Mouse (Mus musculus) liver, adult 2 months (tissue): ENCODE data around the gene Zbtb14. TPM values are rescaled to one million over a fixed set of nuclear protein-coding genes. Genes with fewer than 3 reads are reported as not detected.

Experiments
- DNase-seq: peaks from one replicate; pipeline ENCODE4 v3.0.0-alpha.2; 2011; ENCODE audit warnings: low read depth, low spot score; ENCODE audit errors: extremely low read depth
- H3K27ac ChIP-seq: fragments of 200-500 bp; replicated peaks from 2 replicates; pipeline ENCODE4 v1.5.1; 2012; ENCODE audit warnings: low read depth, mild to moderate bottlenecking, control low read depth, inconsistent platforms, low read length; ENCODE audit not compliant: insufficient read depth
- H3K27me3 ChIP-seq: fragments of 200-500 bp; 2 replicates; pipeline ENCODE4 v1.6.1; 2012; ENCODE audit warnings: mild to moderate bottlenecking, moderate library complexity, low read length, inconsistent platforms; ENCODE audit not compliant: control insufficient read depth, insufficient read depth
- H3K36me3 ChIP-seq: fragments of 200-500 bp; 2 replicates; pipeline ENCODE4 v1.6.1; 2012; ENCODE audit warnings: low read length, inconsistent platforms; ENCODE audit not compliant: control insufficient read depth, insufficient read depth
- H3K4me1 ChIP-seq: fragments of 200-500 bp; 2 replicates; pipeline ENCODE4 v1.6.1; 2011; ENCODE audit warnings: low read length; ENCODE audit not compliant: control insufficient read depth, insufficient read depth
- H3K4me3 ChIP-seq: fragments of 200-500 bp; 2 replicates; pipeline ENCODE4 v1.5.1; 2011; ENCODE audit warnings: low read depth, mild to moderate bottlenecking, control low read depth, low read length, moderate library complexity; ENCODE audit not compliant: insufficient read depth
- H3K79me2 ChIP-seq: fragments of 200-500 bp; 2 replicates; pipeline ENCODE4 v1.6.1; 2012; ENCODE audit warnings: inconsistent platforms, mild to moderate bottlenecking, low read length, moderate library complexity; ENCODE audit not compliant: control insufficient read depth, insufficient read depth
- H3K9ac ChIP-seq: fragments of 200-500 bp; 2 replicates; pipeline ENCODE4 v1.6.1; 2012; ENCODE audit warnings: low read depth, mild to moderate bottlenecking, control low read depth, inconsistent platforms, low read length
- CTCF ChIP-seq: fragments of 200-500 bp; IDR thresholded peaks from 2 replicates; pipeline ENCODE4 v1.5.1; 2011; ENCODE audit warnings: low read depth, low read length, control low read depth
- POLR2A ChIP-seq: fragments of 200-500 bp; IDR thresholded peaks from 2 replicates; pipeline ENCODE4 v1.6.1; 2011; ENCODE audit warnings: low read length, control low read depth; ENCODE audit not compliant: insufficient read depth; ENCODE audit errors: extremely low read depth
- WGBS: fragments of 180-500 bp; shearing (Covaris S2); methylation state at CpG from one replicate; pipeline ENCODE4 v1.1.7; 2018; 5-methylcytosine and 5-hydroxymethylcytosine counted together
- polyA plus RNA-seq: library from polyadenylated mRNA; depleted of rRNA; stranded (reverse); fragments of >200 nt; gene quantifications from 2 replicates; pipeline ENCODE4 v1.2.3, GENCODE M21; 2012; rRNA removed
- total RNA-seq: library from RNA; depleted of rRNA; stranded (reverse); fragments of >200 nt; gene quantifications from 2 replicates; pipeline ENCODE4 v1.2.3, GENCODE M21; 2014; rRNA removed

The Zbtb14 gene
- total and polyA plus RNA-seq, 2 experiments: 1.9 to 6.1 TPM

DNA sequence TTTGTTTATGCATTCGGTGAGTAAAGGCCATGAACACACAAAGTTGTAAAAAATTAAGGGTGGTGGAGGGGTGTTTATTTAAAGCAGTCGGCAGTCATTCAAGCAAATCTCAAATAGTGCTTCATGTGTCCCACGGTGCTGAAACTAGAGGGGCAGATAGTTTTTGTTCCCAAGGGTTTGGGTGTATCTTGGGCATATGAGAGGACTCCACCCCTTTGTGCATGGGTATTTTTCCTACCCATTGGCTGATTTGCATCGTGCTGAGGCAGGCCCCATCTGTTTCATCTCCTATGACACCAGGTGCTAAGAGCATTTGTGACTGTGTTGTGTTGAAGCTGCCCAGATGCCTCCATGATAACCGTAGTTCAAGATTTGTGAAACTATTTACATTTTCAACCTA is 55.0 kb downstream of the Zbtb14 start:
- Histone ChIP-seq H3K4me1 (no peaks in the 10 kb centered on the region), H3K36me3 (no peaks in the 10 kb centered on the region), H3K27me3 (peaks cover 18% of the 10 kb centered on the region; the same call in 1 of the 2 replicates), H3K27ac (no peak overlapping the region), H3K9ac (no peak overlapping the region), H3K4me3 (no peak overlapping the region), H3K79me2 (no peaks in the 10 kb centered on the region)
- TF ChIP-seq POLR2A: no peak
- TF ChIP-seq CTCF: no peak
- no peak for DNase-seq
- WGBS: 62% methylated on average over 5 of the region's 5 CpGs

DNA sequence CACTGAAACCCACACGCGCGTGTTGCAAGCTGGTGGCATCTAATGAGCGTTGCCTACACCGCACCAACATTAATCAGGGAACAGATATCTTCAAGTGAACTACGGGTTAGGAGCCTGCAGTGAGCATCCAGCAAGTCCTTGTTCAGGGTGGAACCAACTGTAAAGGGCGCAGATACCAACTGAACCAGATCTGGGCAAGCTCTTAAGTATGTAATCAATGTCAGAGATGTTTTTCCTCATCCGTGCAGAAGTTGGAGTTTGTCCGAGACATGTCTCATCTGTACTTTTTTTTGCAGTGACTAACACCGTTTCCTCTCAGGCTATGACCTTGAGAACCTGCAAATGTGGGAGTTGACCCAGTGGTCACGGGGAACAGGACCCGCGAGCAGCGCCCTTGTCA is 55.6 kb downstream of the Zbtb14 start:
- Histone ChIP-seq H3K4me1 (no peaks in the 10 kb centered on the region), H3K79me2 (no peaks in the 10 kb centered on the region), H3K9ac (no peak overlapping the region), H3K36me3 (no peaks in the 10 kb centered on the region), H3K27me3 (peaks cover 18% of the 10 kb centered on the region; the same call in 1 of the 2 replicates), H3K4me3 (no peak overlapping the region), H3K27ac (no peak overlapping the region)
- no peak for TF ChIP-seq CTCF
- TF ChIP-seq POLR2A: no peak
- no peak for DNase-seq
- WGBS: 26% methylated on average over 14 of the region's 14 CpGs

DNA sequence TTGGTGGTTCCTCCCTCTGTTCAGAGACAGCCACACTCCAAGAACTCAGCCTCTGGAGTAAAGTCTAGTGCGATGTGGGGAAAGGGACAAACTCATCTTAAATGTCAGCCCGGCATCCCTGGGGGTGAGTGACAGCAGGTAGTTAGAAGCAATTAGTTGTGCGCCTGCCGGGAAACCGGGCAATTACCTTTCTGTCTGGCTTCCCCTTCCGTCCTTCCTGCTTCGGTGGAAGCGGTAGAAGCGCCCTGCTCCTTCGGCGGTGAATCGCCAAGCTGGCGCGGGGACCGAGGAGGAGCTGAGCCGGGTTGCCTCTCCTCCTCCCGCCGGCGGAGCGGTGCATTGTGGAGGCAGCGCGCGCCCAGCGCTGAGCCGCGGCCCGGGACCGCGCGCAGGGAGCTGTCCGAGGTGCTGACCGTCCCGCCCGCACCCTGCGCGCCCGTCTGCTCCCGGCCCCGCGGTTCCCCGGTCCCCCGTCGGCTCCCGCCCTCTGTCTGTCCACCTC is 56.2 kb downstream of the Zbtb14 start, which contains the start of gene Akain1:
Akain1 (plus strand) TSS at position 337 of the 502 bp plus-strand sequence.
- 2% methylated on average over 41 of the region's 44 CpGs for WGBS
- no peak for TF ChIP-seq POLR2A
- TF ChIP-seq CTCF: no peak
- H3K4me3 ChIP-seq: no peak within 1 kb of the TSS; the same call in 1 of the 2 replicates
- no peaks in the 10 kb centered on the region for H3K79me2 ChIP-seq
- no peaks in the 10 kb centered on the region for H3K4me1 ChIP-seq
- no peaks in the 10 kb centered on the region for H3K36me3 ChIP-seq
- H3K27me3 ChIP-seq: peaks cover 17% of the 10 kb centered on the region; the same call in 1 of the 2 replicates
- DNase-seq: peak; percentile 5
- H3K27ac ChIP-seq: no peak within 1 kb of the TSS
- H3K9ac ChIP-seq: no peak within 1 kb of the TSS

DNA sequence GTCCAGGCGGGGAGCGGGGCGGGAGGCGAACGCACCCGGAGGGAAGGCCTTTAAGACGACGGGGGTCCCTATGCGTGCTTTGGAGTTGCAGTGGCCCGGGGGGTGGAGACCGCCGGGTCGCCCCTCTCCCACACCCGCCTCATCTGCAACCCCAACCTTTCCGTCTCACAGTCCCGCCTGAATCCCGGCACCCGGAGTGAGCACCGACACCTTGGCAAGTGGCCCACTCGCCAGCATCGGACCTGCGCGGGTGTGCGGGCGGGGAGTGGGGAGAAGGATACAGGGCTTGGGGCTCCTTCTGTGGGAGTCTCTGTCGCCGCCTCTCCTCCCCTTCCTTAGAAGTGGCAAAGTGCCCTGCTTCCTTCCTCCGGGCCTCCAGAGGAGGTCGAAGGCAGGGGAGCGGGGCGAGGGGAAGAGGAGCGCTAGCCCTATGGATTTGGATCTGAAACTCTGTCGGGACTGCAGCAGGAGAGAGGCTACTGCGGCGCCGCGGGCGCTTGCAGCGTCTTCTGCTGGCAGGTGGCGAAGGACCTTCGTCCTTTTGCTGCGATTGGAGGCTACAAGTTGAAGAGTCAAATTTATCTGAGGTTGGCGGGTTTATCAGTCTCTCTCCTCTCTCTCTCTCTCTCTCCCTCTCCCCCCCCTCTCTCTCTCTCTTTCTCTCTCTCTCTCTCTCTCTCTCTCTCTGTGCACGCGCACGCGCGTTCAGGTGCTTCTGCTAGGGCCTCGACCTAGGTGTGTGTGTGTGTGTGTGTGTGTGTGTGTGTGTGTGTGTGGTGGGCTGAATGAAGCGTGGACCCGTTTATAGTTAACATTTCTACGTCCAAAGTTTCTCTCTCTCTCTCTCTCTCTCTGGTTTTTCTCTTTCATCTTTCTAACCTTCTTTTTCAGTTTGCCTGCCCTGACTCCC is 57.0 kb downstream of the Zbtb14 start:
- Histone ChIP-seq H3K27me3 (peaks cover 15% of the 10 kb centered on the region; the same call in 1 of the 2 replicates), H3K9ac (no peak overlapping the region), H3K27ac (no peak overlapping the region), H3K79me2 (no peaks in the 10 kb centered on the region), H3K4me1 (no peaks in the 10 kb centered on the region), H3K4me3 (no peak overlapping the region), H3K36me3 (no peaks in the 10 kb centered on the region)
- DNase-seq: no peak
- no peak for TF ChIP-seq CTCF
- TF ChIP-seq POLR2A: no peak
- 2% methylated on average over 52 of the region's 52 CpGs for WGBS

Other genes starting within 250 kb of the Zbtb14 start
- gene Akain1, start 56.3 kb downstream of the Zbtb14 start, total RNA-seq: under 0.01 TPM in 1 of 2 replicates, not detected in the other
- gene Akain1, start 56.3 kb downstream of the Zbtb14 start, polyA plus RNA-seq: not detected in 2 replicates